Mouse (Mus musculus) brain, embryonic 18.5 days (tissue): ENCODE results near the gene Steap1.

Experiments
- DNase-seq: peaks from one replicate; pipeline ENCODE4 v3.0.0-alpha.2; 2012; ENCODE audit warnings: low read depth, low spot score

Gene Steap1

DNA sequence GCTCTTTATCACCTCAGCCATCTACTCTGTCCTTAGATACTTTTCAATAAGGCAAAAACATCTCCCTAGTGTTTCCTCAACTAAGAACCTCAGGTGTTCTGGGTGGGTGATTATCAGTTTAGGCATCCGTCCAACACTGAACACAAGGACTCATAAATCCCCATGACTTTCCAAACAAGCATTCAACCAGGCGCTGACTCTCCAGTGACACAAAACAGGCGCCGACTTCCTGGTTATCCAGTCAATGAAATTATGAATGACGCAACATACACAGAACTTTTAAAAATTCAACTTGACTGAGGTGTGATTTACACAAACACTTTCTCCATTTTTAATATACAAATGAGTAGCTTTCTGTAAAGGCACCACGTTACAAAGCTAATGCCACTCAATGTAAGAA lies 60.9 kb downstream of the Steap1 start:
- no peak for DNase-seq

DNA sequence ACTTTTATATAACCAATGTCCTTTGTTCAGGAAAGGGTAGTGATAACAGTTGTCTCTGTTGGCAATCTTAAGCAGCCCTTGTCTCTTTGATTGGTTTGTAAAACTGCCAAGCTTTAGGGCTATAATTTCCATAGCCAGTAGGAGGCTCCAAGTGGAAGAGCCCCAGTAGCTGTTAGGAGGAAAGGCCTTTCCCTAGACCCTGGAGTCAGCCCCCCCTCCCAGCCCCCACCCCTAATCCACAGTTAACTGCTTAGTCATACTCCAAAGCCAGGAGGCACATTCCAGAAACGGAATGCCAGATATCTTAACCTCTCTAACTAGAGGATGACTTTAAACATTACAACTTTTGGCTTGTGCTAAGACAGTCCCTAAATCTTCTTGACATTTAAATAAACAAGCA lies 62.2 kb downstream of the Steap1 start:
- DNase-seq = no peak
